Mouse (Mus musculus): ENCODE data around the gene Med7. TPM values are rescaled to one million over a fixed set of nuclear protein-coding genes. Genes with fewer than 3 reads are reported as not detected.
A peak's percentile ranks its signal among the peaks of the same experiment; 100 is the strongest.
"Not testable (repeated sequence)": the region's sequence is repeated elsewhere in the genome, so short reads cannot be mapped to it uniquely, and the experiment has no call there.

Gene Med7
- total RNA-seq, 2 experiments from 2014 or later, result 13.6 to 16.1 TPM

- DNase-seq, result not testable (repeated sequence)
Measured at GRCm38 (mm10) chr11:46428131-46428530, 8.6 kb upstream of the Med7 start.

GRCm38 (mm10) chr11:46430123-46430522 lies 6.6 kb upstream of the Med7 start:
- DNase-seq, result no peak

GRCm38 (mm10) chr11:46431129-46431528 lies 5.6 kb upstream of the Med7 start:
- peak; percentile 38 for DNase-seq

- no peak for DNase-seq
Measured at GRCm38 (mm10) chr11:46435363-46435762, 1.4 kb upstream of the Med7 start.

GRCm38 (mm10) chr11:46437459-46438000 lies 805 bp downstream of the Med7 start:
- DNase-seq, result no peak

GRCm38 (mm10) chr11:46439005-46439543 lies 2.3 kb downstream of the Med7 start:
- no peak for DNase-seq

GRCm38 (mm10) chr11:46441774-46442173 lies 5.0 kb downstream of the Med7 start:
- DNase-seq, result no peak

- no peak for DNase-seq
Measured at GRCm38 (mm10) chr11:46443152-46443551, 6.4 kb downstream of the Med7 start.

GRCm38 (mm10) chr11:46443979-46444378 lies 7.3 kb downstream of the Med7 start:
- no peak for DNase-seq

GRCm38 (mm10) chr11:46446150-46446549 lies 9.4 kb downstream of the Med7 start:
- no peak for DNase-seq

- no peak for DNase-seq
Measured at GRCm38 (mm10) chr11:46447644-46448484, 11.1 kb downstream of the Med7 start.

- DNase-seq, result no peak
Measured at GRCm38 (mm10) chr11:46449461-46450080, 12.8 kb downstream of the Med7 start.

GRCm38 (mm10) chr11:46454453-46455045 lies 17.8 kb downstream of the Med7 start, which contains the start of gene Havcr2:
Havcr2 (plus strand) TSS chr11:46454935.
- DNase-seq, result no peak

- no peak for DNase-seq
Measured at GRCm38 (mm10) chr11:46459960-46460359, 23.2 kb downstream of the Med7 start.

- DNase-seq, result no peak
Measured at GRCm38 (mm10) chr11:46461362-46461761, 24.6 kb downstream of the Med7 start.

GRCm38 (mm10) chr11:46461931-46462330 lies 25.2 kb downstream of the Med7 start:
- no peak for DNase-seq

- no peak for DNase-seq
Measured at GRCm38 (mm10) chr11:46466878-46467277, 30.2 kb downstream of the Med7 start.

- DNase-seq, result no peak
Measured at GRCm38 (mm10) chr11:46474220-46474619, 37.5 kb downstream of the Med7 start.

GRCm38 (mm10) chr11:46479311-46479710 lies 42.6 kb downstream of the Med7 start:
- DNase-seq, result no peak

- peak; percentile 5 for DNase-seq
Measured at GRCm38 (mm10) chr11:46480517-46480916, 43.8 kb downstream of the Med7 start.

- no peak for DNase-seq
Measured at GRCm38 (mm10) chr11:46488231-46488630, 51.5 kb downstream of the Med7 start.

- no peak for DNase-seq
Measured at GRCm38 (mm10) chr11:46488650-46489049, 51.9 kb downstream of the Med7 start.

Measured in gastrocnemius, postnatal 25 days (tissue).